Mouse (Mus musculus): ENCODE results near the gene Sulf2.

DNA sequence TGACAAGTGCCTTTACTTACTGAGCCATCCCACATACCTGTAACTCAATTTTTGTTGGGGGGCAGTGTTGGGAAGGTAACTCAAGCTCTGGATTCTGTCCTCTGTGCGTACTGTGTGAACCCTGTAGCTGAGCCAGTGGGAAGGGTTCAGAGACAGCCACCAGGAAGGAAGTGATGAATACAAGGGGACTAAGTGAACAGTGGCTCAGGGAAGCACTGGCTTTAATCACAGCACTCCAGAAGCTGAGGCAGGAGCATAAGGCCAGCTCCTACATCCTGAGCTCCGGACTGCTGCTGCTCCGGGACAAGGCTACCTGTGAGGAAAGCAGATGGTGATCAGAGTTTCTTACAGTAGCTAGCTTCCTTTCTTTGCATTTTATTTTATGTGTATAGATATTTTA is 131.4 kb downstream of the Sulf2 start:
- no peak for TF ChIP-seq POLR2A (IDR thresholded peaks at IDR 0.05; ENCODE audit: control insufficient read depth, low read depth, low read length)
- TF ChIP-seq CTCF (IDR thresholded peaks at IDR 0.05; ENCODE audit: control insufficient read depth, insufficient read depth, insufficient replicate concordance, low read depth, low read length), result no peak
